Mouse (Mus musculus): ENCODE results near the gene Slc7a4. TPM values are rescaled to one million over a fixed set of nuclear protein-coding genes. Genes with fewer than 3 reads are reported as not detected.
A peak's percentile ranks its signal among the peaks of the same experiment; 100 is the strongest.

The Slc7a4 gene
- total and polyA plus RNA-seq, 3 experiments: 0.05 TPM; not detected in 2

- no peaks in the 10 kb centered on the region for H3K27me3 ChIP-seq (ENCODE audit: insufficient read depth, low read length)
- no peaks in the 10 kb centered on the region for H3K9me3 ChIP-seq (replicated peaks)
- H3K4me3 ChIP-seq (ENCODE audit: low read depth, low read length): peak overlapping the region; percentile 78
- ATAC-seq (ENCODE audit: extremely low read depth, insufficient number of reproducible peaks, low FRiP score, poor library complexity, severe bottlenecking) (no peak), DNase-seq (ENCODE audit: low spot score) (peak; percentile 14)
- TF ChIP-seq GATA1 (IDR thresholded peaks at IDR 0.05; ENCODE audit: borderline replicate concordance, low read length) (no peak), TAL1 (conservative IDR thresholded peaks at IDR 0.05; ENCODE audit: low read depth, low read length) (no peak), POLR2AphosphoS5 (IDR thresholded peaks at IDR 0.05; ENCODE audit: insufficient replicate concordance, low read depth, low read length) (no peak), CTCF (IDR thresholded peaks at IDR 0.05; ENCODE audit: low read depth, low read length) (no peak), GATA2 (IDR thresholded peaks at IDR 0.05; ENCODE audit: borderline replicate concordance, low read depth, low read length) (no peak)
- peaks cover 49% of the 10 kb centered on the region for H3K4me1 ChIP-seq (ENCODE audit: insufficient read depth, low read depth, low read length)
- peaks cover 48% of the 10 kb centered on the region for H3K36me3 ChIP-seq (replicated peaks)
Measured at GRCm38 (mm10) chr16:17529981-17530586, 52.9 kb downstream of the Slc7a4 start.

GRCm38 (mm10) chr16:17528276-17528675, 54.7 kb downstream of the Slc7a4 start:
- TF ChIP-seq CTCF (IDR thresholded peaks at IDR 0.05; ENCODE audit: low read depth, low read length) (no peak), POLR2AphosphoS5 (IDR thresholded peaks at IDR 0.05; ENCODE audit: insufficient replicate concordance, low read depth, low read length) (no peak), TAL1 (conservative IDR thresholded peaks at IDR 0.05; ENCODE audit: low read depth, low read length) (no peak), GATA2 (IDR thresholded peaks at IDR 0.05; ENCODE audit: borderline replicate concordance, low read depth, low read length) (no peak), GATA1 (IDR thresholded peaks at IDR 0.05; ENCODE audit: borderline replicate concordance, low read length) (no peak)
- H3K27me3 ChIP-seq (ENCODE audit: insufficient read depth, low read length): no peaks in the 10 kb centered on the region
- peaks cover 49% of the 10 kb centered on the region for H3K4me1 ChIP-seq (ENCODE audit: insufficient read depth, low read depth, low read length)
- no peaks in the 10 kb centered on the region for H3K9me3 ChIP-seq (replicated peaks)
- H3K4me3 ChIP-seq (ENCODE audit: low read depth, low read length): no peak overlapping the region; the same call in 1 of the 2 replicates
- DNase-seq (ENCODE audit: low spot score) (no peak), ATAC-seq (ENCODE audit: extremely low read depth, insufficient number of reproducible peaks, low FRiP score, poor library complexity, severe bottlenecking) (no peak)
- peaks cover 64% of the 10 kb centered on the region for H3K36me3 ChIP-seq (replicated peaks)

GRCm38 (mm10) chr16:17527606-17528005, 55.4 kb downstream of the Slc7a4 start:
- Histone ChIP-seq H3K9me3 (replicated peaks) (no peaks in the 10 kb centered on the region), H3K4me3 (ENCODE audit: low read depth, low read length) (no peak overlapping the region), H3K4me1 (ENCODE audit: insufficient read depth, low read depth, low read length) (peaks cover 49% of the 10 kb centered on the region), H3K27me3 (ENCODE audit: insufficient read depth, low read length) (no peaks in the 10 kb centered on the region), H3K36me3 (replicated peaks) (peaks cover 71% of the 10 kb centered on the region)
- DNase-seq (ENCODE audit: low spot score) (no peak), ATAC-seq (ENCODE audit: extremely low read depth, insufficient number of reproducible peaks, low FRiP score, poor library complexity, severe bottlenecking) (no peak)
- TF ChIP-seq GATA1 (IDR thresholded peaks at IDR 0.05; ENCODE audit: borderline replicate concordance, low read length): no peak

- H3K27me3 ChIP-seq (ENCODE audit: insufficient read depth, low read length): no peaks in the 10 kb centered on the region
- no peak overlapping the region for H3K4me3 ChIP-seq (ENCODE audit: low read depth, low read length)
- peaks cover 85% of the 10 kb centered on the region for H3K36me3 ChIP-seq (replicated peaks)
- DNase-seq (ENCODE audit: low spot score) (no peak), ATAC-seq (ENCODE audit: extremely low read depth, insufficient number of reproducible peaks, low FRiP score, poor library complexity, severe bottlenecking) (no peak)
- peaks cover 40% of the 10 kb centered on the region for H3K4me1 ChIP-seq (ENCODE audit: insufficient read depth, low read depth, low read length)
- no peaks in the 10 kb centered on the region for H3K9me3 ChIP-seq (replicated peaks)
- TF ChIP-seq GATA1 (IDR thresholded peaks at IDR 0.05; ENCODE audit: borderline replicate concordance, low read length) (no peak), CTCF (IDR thresholded peaks at IDR 0.05; ENCODE audit: low read depth, low read length) (no peak), TAL1 (conservative IDR thresholded peaks at IDR 0.05; ENCODE audit: low read depth, low read length) (no peak), POLR2AphosphoS5 (IDR thresholded peaks at IDR 0.05; ENCODE audit: insufficient replicate concordance, low read depth, low read length) (no peak; the same call in 1 of the 2 replicates), GATA2 (IDR thresholded peaks at IDR 0.05; ENCODE audit: borderline replicate concordance, low read depth, low read length) (no peak)
Measured at GRCm38 (mm10) chr16:17526223-17526622, 56.8 kb downstream of the Slc7a4 start.

- peaks cover 40% of the 10 kb centered on the region for H3K4me1 ChIP-seq (ENCODE audit: insufficient read depth, low read depth, low read length)
- DNase-seq (ENCODE audit: low spot score) (no peak), ATAC-seq (ENCODE audit: extremely low read depth, insufficient number of reproducible peaks, low FRiP score, poor library complexity, severe bottlenecking) (no peak)
- H3K27me3 ChIP-seq (ENCODE audit: insufficient read depth, low read length): no peaks in the 10 kb centered on the region
- no peak overlapping the region for H3K4me3 ChIP-seq (ENCODE audit: low read depth, low read length)
- peaks cover 92% of the 10 kb centered on the region for H3K36me3 ChIP-seq (replicated peaks)
- H3K9me3 ChIP-seq (replicated peaks): no peaks in the 10 kb centered on the region
- TF ChIP-seq POLR2AphosphoS5 (IDR thresholded peaks at IDR 0.05; ENCODE audit: insufficient replicate concordance, low read depth, low read length) (no peak), GATA1 (IDR thresholded peaks at IDR 0.05; ENCODE audit: borderline replicate concordance, low read length) (no peak), TAL1 (conservative IDR thresholded peaks at IDR 0.05; ENCODE audit: low read depth, low read length) (no peak), CTCF (IDR thresholded peaks at IDR 0.05; ENCODE audit: low read depth, low read length) (no peak), GATA2 (IDR thresholded peaks at IDR 0.05; ENCODE audit: borderline replicate concordance, low read depth, low read length) (no peak)
Measured at GRCm38 (mm10) chr16:17525524-17525923, 57.5 kb downstream of the Slc7a4 start.

- peaks cover 98% of the 10 kb centered on the region for H3K36me3 ChIP-seq (replicated peaks)
- DNase-seq (ENCODE audit: low spot score): no peak
- no peaks in the 10 kb centered on the region for H3K9me3 ChIP-seq (replicated peaks)
- H3K4me3 ChIP-seq (ENCODE audit: low read depth, low read length): no peak overlapping the region
- no peak for ATAC-seq (ENCODE audit: extremely low read depth, insufficient number of reproducible peaks, low FRiP score, poor library complexity, severe bottlenecking)
- TF ChIP-seq CTCF (IDR thresholded peaks at IDR 0.05; ENCODE audit: low read depth, low read length) (no peak), GATA2 (IDR thresholded peaks at IDR 0.05; ENCODE audit: borderline replicate concordance, low read depth, low read length) (no peak), POLR2AphosphoS5 (IDR thresholded peaks at IDR 0.05; ENCODE audit: insufficient replicate concordance, low read depth, low read length) (no peak), TAL1 (conservative IDR thresholded peaks at IDR 0.05; ENCODE audit: low read depth, low read length) (no peak), GATA1 (IDR thresholded peaks at IDR 0.05; ENCODE audit: borderline replicate concordance, low read length) (no peak)
- H3K4me1 ChIP-seq (ENCODE audit: insufficient read depth, low read depth, low read length): peaks cover 30% of the 10 kb centered on the region
- no peaks in the 10 kb centered on the region for H3K27me3 ChIP-seq (ENCODE audit: insufficient read depth, low read length)
Measured at GRCm38 (mm10) chr16:17524156-17524555, 58.9 kb downstream of the Slc7a4 start.

Other genes with a start within 250 kb of the Slc7a4 start
- gene Snap29, start 177.2 kb downstream of the Slc7a4 start, total RNA-seq (2014; fragmentation: Nextera tagmentation): 27.9 and 30.8 TPM in 2 replicates
- gene Snap29, start 177.2 kb downstream of the Slc7a4 start, total RNA-seq (2017): 42.8 and 45.7 TPM in 2 replicates
- 5.3 and 6.5 TPM in 2 replicates for gene Snap29, start 177.2 kb downstream of the Slc7a4 start, polyA plus RNA-seq (2012)
- gene Pi4ka, start 176.9 kb downstream of the Slc7a4 start, total RNA-seq (2014; fragmentation: Nextera tagmentation): 60.7 and 62.9 TPM in 2 replicates
- 46.5 and 59.6 TPM in 2 replicates for gene Pi4ka, start 176.9 kb downstream of the Slc7a4 start, total RNA-seq (2017)
- 18.2 and 21.1 TPM in 2 replicates for gene Pi4ka, start 176.9 kb downstream of the Slc7a4 start, polyA plus RNA-seq (2012)
- gene Crkl, start 131.2 kb downstream of the Slc7a4 start, total RNA-seq (2014; fragmentation: Nextera tagmentation): 40.3 and 46.9 TPM in 2 replicates
- 20.4 and 22.9 TPM in 2 replicates for gene Crkl, start 131.2 kb downstream of the Slc7a4 start, total RNA-seq (2017)
- 22.0 and 22.6 TPM in 2 replicates for gene Crkl, start 131.2 kb downstream of the Slc7a4 start, polyA plus RNA-seq (2012)
- not detected in 2 replicates for gene Aifm3, start 93.6 kb downstream of the Slc7a4 start, total RNA-seq (2014; fragmentation: Nextera tagmentation)
- 0.05 TPM in 1 of 2 replicates, not detected in the other for gene Aifm3, start 93.6 kb downstream of the Slc7a4 start, total RNA-seq (2017)
- not detected in 2 replicates for gene Aifm3, start 93.6 kb downstream of the Slc7a4 start, polyA plus RNA-seq (2012)
- gene Lztr1, start 74.5 kb downstream of the Slc7a4 start, total RNA-seq (2014; fragmentation: Nextera tagmentation): 48.4 and 78.0 TPM in 2 replicates
- gene Lztr1, start 74.5 kb downstream of the Slc7a4 start, total RNA-seq (2017): 54.7 and 58.5 TPM in 2 replicates
- 35.9 and 42.5 TPM in 2 replicates for gene Lztr1, start 74.5 kb downstream of the Slc7a4 start, polyA plus RNA-seq (2012)
- gene Thap7, start 52.1 kb downstream of the Slc7a4 start, total RNA-seq (2014; fragmentation: Nextera tagmentation): 11.7 and 22.5 TPM in 2 replicates
- gene Thap7, start 52.1 kb downstream of the Slc7a4 start, total RNA-seq (2017): 38.1 and 54.1 TPM in 2 replicates
- gene Thap7, start 52.1 kb downstream of the Slc7a4 start, polyA plus RNA-seq (2012): 148 and 183 TPM in 2 replicates
- 0.53 TPM in 1 of 2 replicates, not detected in the other for gene Lrrc74b, start 22.0 kb downstream of the Slc7a4 start, total RNA-seq (2014; fragmentation: Nextera tagmentation)
- 0.17 and 0.33 TPM in 2 replicates for gene Lrrc74b, start 22.0 kb downstream of the Slc7a4 start, total RNA-seq (2017)
- 0.03 TPM in 1 of 2 replicates, not detected in the other for gene Lrrc74b, start 22.0 kb downstream of the Slc7a4 start, polyA plus RNA-seq (2012)
- not detected in 2 replicates for gene P2rx6, start 21.3 kb downstream of the Slc7a4 start, total RNA-seq (2014; fragmentation: Nextera tagmentation)
- 0.11 and 0.12 TPM in 2 replicates for gene P2rx6, start 21.3 kb downstream of the Slc7a4 start, total RNA-seq (2017)
- gene P2rx6, start 21.3 kb downstream of the Slc7a4 start, polyA plus RNA-seq (2012): not detected in 2 replicates
- gene Smpd4, start 36.1 kb upstream of the Slc7a4 start, total RNA-seq (2014; fragmentation: Nextera tagmentation): 55.5 and 78.9 TPM in 2 replicates
- gene Smpd4, start 36.1 kb upstream of the Slc7a4 start, total RNA-seq (2017): 38.5 and 44.4 TPM in 2 replicates
- gene Smpd4, start 36.1 kb upstream of the Slc7a4 start, polyA plus RNA-seq (2012): 12.6 and 24.5 TPM in 2 replicates
- not detected in 2 replicates for gene Ccdc74a, start 63.3 kb upstream of the Slc7a4 start, total RNA-seq (2014; fragmentation: Nextera tagmentation)
- 3.7 and 4.2 TPM in 2 replicates for gene Ccdc74a, start 63.3 kb upstream of the Slc7a4 start, total RNA-seq (2017)
- gene Ccdc74a, start 63.3 kb upstream of the Slc7a4 start, polyA plus RNA-seq (2012): 0.98 and 1.8 TPM in 2 replicates
- gene Med15, start 149.7 kb upstream of the Slc7a4 start, total RNA-seq (2014; fragmentation: Nextera tagmentation): 80.8 and 97.0 TPM in 2 replicates
- 20.3 and 23.4 TPM in 2 replicates for gene Med15, start 149.7 kb upstream of the Slc7a4 start, total RNA-seq (2017)
- 221 and 227 TPM in 2 replicates for gene Med15, start 149.7 kb upstream of the Slc7a4 start, polyA plus RNA-seq (2012)
- not detected in 2 replicates for gene Klhl22, start 176.4 kb upstream of the Slc7a4 start, total RNA-seq (2014; fragmentation: Nextera tagmentation)
- gene Klhl22, start 176.4 kb upstream of the Slc7a4 start, total RNA-seq (2017): 0.06 and 2.1 TPM in 2 replicates
- gene Klhl22, start 176.4 kb upstream of the Slc7a4 start, polyA plus RNA-seq (2012): not detected in 2 replicates
- not detected in 2 replicates for gene Scarf2, start 214.1 kb upstream of the Slc7a4 start, total RNA-seq (2014; fragmentation: Nextera tagmentation)
- 0.06 TPM in 1 of 2 replicates, not detected in the other for gene Scarf2, start 214.1 kb upstream of the Slc7a4 start, total RNA-seq (2017)
- not detected in 2 replicates for gene Scarf2, start 214.1 kb upstream of the Slc7a4 start, polyA plus RNA-seq (2012)
- not detected in 2 replicates for gene B830017H08Rik, start 249.9 kb upstream of the Slc7a4 start, total RNA-seq (2014; fragmentation: Nextera tagmentation)
- 0.33 TPM in 1 of 2 replicates, not detected in the other for gene B830017H08Rik, start 249.9 kb upstream of the Slc7a4 start, total RNA-seq (2017)
- gene B830017H08Rik, start 249.9 kb upstream of the Slc7a4 start, polyA plus RNA-seq (2012): 0.17 and 0.23 TPM in 2 replicates